Mouse (Mus musculus): ENCODE data around the gene Ttc28. TPM values are rescaled to one million over a fixed set of nuclear protein-coding genes. Genes with fewer than 3 reads are reported as not detected.

Ttc28 gene
- polyA plus RNA-seq, 1 experiment from 2014 or later: 0.85 TPM

DNA sequence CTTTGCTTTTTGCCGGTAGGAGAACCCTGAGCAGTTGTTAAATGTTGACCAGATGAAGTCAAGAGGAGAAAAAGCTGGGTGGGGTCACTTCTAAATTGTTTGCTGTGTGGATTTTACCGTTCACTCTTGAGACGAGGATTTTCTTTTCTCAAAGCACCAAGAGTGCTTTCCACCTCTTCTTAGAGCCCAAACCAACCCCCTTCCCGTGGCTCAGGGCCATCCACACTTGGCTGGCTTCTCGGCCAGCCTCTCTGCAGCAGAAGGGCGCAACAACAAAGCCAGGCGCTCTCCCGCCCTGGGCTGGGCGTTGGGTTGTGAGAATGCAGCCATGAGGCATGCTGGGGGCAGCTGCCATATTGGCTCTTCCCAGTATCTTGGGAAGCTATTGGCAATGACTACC lies 170.5 kb downstream of the Ttc28 start:
- Histone ChIP-seq H3K9me3 (replicated peaks; ENCODE audit: control insufficient read depth, low read length) (no peaks in the 10 kb centered on the region), H3K9ac (ENCODE audit: low read depth, low read length) (no peak overlapping the region), H3K27ac (ENCODE audit: low read length) (no peak overlapping the region), H3K27me3 (ENCODE audit: control insufficient read depth, insufficient read depth, low read depth, low read length) (no peaks in the 10 kb centered on the region), H3K4me3 (ENCODE audit: low read depth, low read length) (no peak overlapping the region), H3K36me3 (ENCODE audit: control insufficient read depth, insufficient read depth) (no peaks in the 10 kb centered on the region), H3K4me1 (ENCODE audit: control insufficient read depth, low read depth, low read length) (no peaks in the 10 kb centered on the region), H3K4me2 (ENCODE audit: low read depth, low read length) (no peak overlapping the region)
- no peak for ATAC-seq (ENCODE audit: low read depth)
- WGBS (ENCODE audit: insufficient replicate concordance): 60% methylated on average over 9 of the region's 9 CpGs

DNA sequence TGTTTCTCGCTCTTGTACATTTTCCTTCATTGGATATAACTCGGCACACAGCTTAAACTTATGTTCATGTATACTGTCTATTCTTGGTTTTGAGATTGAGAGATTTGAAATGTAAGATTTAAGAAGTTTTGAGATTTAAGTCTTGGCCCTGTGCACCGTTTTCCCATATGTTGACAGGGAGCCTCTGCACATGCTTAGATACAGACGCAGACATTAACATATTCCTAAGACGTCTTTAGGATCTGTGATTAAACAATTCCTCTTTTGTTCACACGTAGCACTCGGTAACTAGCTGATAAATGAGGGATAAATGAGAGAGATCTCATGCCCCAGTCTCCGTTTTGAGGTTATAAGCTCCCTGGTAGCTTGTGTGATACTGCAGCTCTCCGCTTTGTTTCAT lies 174.8 kb downstream of the Ttc28 start:
- H3K27ac ChIP-seq (ENCODE audit: low read length): no peak overlapping the region
- no peaks in the 10 kb centered on the region for H3K9me3 ChIP-seq (replicated peaks; ENCODE audit: control insufficient read depth, low read length)
- 69% methylated on average over 9 of the region's 9 CpGs for WGBS (ENCODE audit: insufficient replicate concordance)
- H3K4me3 ChIP-seq (ENCODE audit: low read depth, low read length): no peak overlapping the region
- H3K4me2 ChIP-seq (ENCODE audit: low read depth, low read length): no peak overlapping the region
- ATAC-seq (ENCODE audit: low read depth): no peak
- H3K36me3 ChIP-seq (ENCODE audit: control insufficient read depth, insufficient read depth): no peaks in the 10 kb centered on the region
- no peaks in the 10 kb centered on the region for H3K27me3 ChIP-seq (ENCODE audit: control insufficient read depth, insufficient read depth, low read depth, low read length)
- H3K4me1 ChIP-seq (ENCODE audit: control insufficient read depth, low read depth, low read length): no peaks in the 10 kb centered on the region
- no peak overlapping the region for H3K9ac ChIP-seq (ENCODE audit: low read depth, low read length)

DNA sequence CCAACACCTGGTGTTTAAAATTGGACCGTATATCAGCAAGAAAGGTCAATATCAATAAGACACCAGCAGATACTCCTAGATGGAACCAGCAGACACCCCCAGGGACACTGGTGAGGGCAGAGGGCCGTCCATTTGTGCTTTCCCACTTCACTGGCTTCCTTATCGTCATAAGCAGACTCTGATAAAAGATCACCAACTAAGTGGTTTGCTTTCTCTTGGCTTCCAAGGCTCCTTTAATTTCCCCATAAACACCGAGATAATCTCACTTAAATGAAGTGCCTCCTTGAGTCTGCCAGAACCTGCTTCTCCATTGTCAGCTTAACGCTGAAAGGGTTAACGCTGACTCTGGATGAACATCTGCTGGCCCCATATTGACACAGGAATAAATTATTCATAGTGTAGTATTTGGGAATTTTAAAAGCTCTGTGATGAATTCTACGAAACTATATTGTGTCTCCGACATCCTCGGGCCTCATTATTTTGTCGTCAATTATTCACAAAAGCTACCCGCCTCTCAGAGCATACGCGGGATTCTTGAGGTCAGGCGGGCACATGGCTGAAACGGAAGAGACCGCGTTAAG lies 175.3 kb downstream of the Ttc28 start:
- H3K9ac ChIP-seq (ENCODE audit: low read depth, low read length): no peak overlapping the region
- no peak overlapping the region for H3K27ac ChIP-seq (ENCODE audit: low read length)
- no peak overlapping the region for H3K4me3 ChIP-seq (ENCODE audit: low read depth, low read length)
- H3K9me3 ChIP-seq (replicated peaks; ENCODE audit: control insufficient read depth, low read length): no peaks in the 10 kb centered on the region
- WGBS (ENCODE audit: insufficient replicate concordance): 64% methylated on average over 17 of the region's 17 CpGs
- no peaks in the 10 kb centered on the region for H3K27me3 ChIP-seq (ENCODE audit: control insufficient read depth, insufficient read depth, low read depth, low read length)
- H3K36me3 ChIP-seq (ENCODE audit: control insufficient read depth, insufficient read depth): no peaks in the 10 kb centered on the region
- no peaks in the 10 kb centered on the region for H3K4me1 ChIP-seq (ENCODE audit: control insufficient read depth, low read depth, low read length)
- ATAC-seq (ENCODE audit: low read depth): no peak
- no peak overlapping the region for H3K4me2 ChIP-seq (ENCODE audit: low read depth, low read length)

DNA sequence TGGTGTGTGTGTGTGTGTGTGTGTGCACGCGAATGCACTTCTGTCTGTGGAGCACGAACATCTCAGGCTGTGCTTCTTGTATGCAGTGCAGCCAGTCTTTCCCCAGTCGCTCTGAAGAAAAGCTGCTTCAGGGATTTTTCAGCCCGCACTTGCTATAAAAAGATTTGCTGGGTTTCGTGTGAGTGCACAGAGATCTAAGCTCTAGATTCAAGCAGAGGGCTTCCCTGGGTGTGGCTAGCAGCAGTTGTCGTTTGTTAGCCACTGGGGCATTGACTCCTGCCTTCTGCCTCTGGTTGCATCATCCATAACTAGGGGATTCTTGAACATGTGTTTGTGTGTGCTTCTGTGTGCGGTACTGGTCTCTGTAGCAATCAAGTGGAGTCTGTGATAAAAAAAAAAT lies 175.9 kb downstream of the Ttc28 start:
- H3K9me3 ChIP-seq (replicated peaks; ENCODE audit: control insufficient read depth, low read length): no peaks in the 10 kb centered on the region
- 54% methylated on average over 8 of the region's 8 CpGs for WGBS (ENCODE audit: insufficient replicate concordance)
- H3K27me3 ChIP-seq (ENCODE audit: control insufficient read depth, insufficient read depth, low read depth, low read length): no peaks in the 10 kb centered on the region
- no peak overlapping the region for H3K4me3 ChIP-seq (ENCODE audit: low read depth, low read length)
- H3K9ac ChIP-seq (ENCODE audit: low read depth, low read length): no peak overlapping the region
- no peak overlapping the region for H3K4me2 ChIP-seq (ENCODE audit: low read depth, low read length)
- ATAC-seq (ENCODE audit: low read depth): no peak
- no peaks in the 10 kb centered on the region for H3K4me1 ChIP-seq (ENCODE audit: control insufficient read depth, low read depth, low read length)
- no peak overlapping the region for H3K27ac ChIP-seq (ENCODE audit: low read length)
- no peaks in the 10 kb centered on the region for H3K36me3 ChIP-seq (ENCODE audit: control insufficient read depth, insufficient read depth)

DNA sequence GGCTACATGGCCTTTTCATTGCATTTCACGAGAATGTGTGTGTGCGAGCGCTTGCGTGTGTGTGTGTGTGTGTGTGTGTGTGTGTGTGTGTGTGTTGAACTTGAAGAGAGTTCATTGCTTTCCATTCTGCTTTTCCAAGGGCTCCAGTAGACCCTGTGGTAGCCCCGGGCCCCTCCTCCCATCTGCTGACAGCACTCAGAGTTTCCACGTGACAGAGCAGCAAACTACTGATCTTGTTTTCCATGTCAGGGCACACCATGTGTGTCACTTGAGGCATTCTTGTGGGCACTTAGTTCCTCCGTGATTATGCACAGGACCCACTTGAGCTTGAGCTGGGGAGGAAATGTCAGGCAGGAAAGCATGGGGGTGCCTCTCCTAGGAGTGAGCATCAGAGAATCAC lies 177.5 kb downstream of the Ttc28 start:
- Histone ChIP-seq H3K27me3 (ENCODE audit: control insufficient read depth, insufficient read depth, low read depth, low read length) (no peaks in the 10 kb centered on the region), H3K4me3 (ENCODE audit: low read depth, low read length) (no peak overlapping the region), H3K36me3 (ENCODE audit: control insufficient read depth, insufficient read depth) (no peaks in the 10 kb centered on the region), H3K9me3 (replicated peaks; ENCODE audit: control insufficient read depth, low read length) (no peaks in the 10 kb centered on the region), H3K27ac (ENCODE audit: low read length) (no peak overlapping the region), H3K4me2 (ENCODE audit: low read depth, low read length) (no peak overlapping the region), H3K4me1 (ENCODE audit: control insufficient read depth, low read depth, low read length) (no peaks in the 10 kb centered on the region), H3K9ac (ENCODE audit: low read depth, low read length) (no peak overlapping the region)
- 54% methylated on average over 7 of the region's 7 CpGs for WGBS (ENCODE audit: insufficient replicate concordance)
- no peak for ATAC-seq (ENCODE audit: low read depth)

GRCm38 (mm10) chr5:111058401-111059139 lies 179.0 kb downstream of the Ttc28 start:
- Histone ChIP-seq H3K9me3 (replicated peaks; ENCODE audit: control insufficient read depth, low read length) (no peaks in the 10 kb centered on the region), H3K4me1 (ENCODE audit: control insufficient read depth, low read depth, low read length) (no peaks in the 10 kb centered on the region), H3K27me3 (ENCODE audit: control insufficient read depth, insufficient read depth, low read depth, low read length) (no peaks in the 10 kb centered on the region), H3K9ac (ENCODE audit: low read depth, low read length) (no peak overlapping the region), H3K4me2 (ENCODE audit: low read depth, low read length) (no peak overlapping the region), H3K27ac (ENCODE audit: low read length) (no peak overlapping the region), H3K36me3 (ENCODE audit: control insufficient read depth, insufficient read depth) (no peaks in the 10 kb centered on the region), H3K4me3 (ENCODE audit: low read depth, low read length) (no peak overlapping the region)
- ATAC-seq (ENCODE audit: low read depth): no peak
- 22% methylated on average over 22 of the region's 22 CpGs for WGBS (ENCODE audit: insufficient replicate concordance)

- ATAC-seq (ENCODE audit: low read depth): no peak
- Histone ChIP-seq H3K9ac (ENCODE audit: low read depth, low read length) (no peak overlapping the region), H3K27ac (ENCODE audit: low read length) (no peak overlapping the region), H3K36me3 (ENCODE audit: control insufficient read depth, insufficient read depth) (no peaks in the 10 kb centered on the region), H3K4me3 (ENCODE audit: low read depth, low read length) (no peak overlapping the region), H3K4me2 (ENCODE audit: low read depth, low read length) (no peak overlapping the region), H3K4me1 (ENCODE audit: control insufficient read depth, low read depth, low read length) (no peaks in the 10 kb centered on the region), H3K9me3 (replicated peaks; ENCODE audit: control insufficient read depth, low read length) (no peaks in the 10 kb centered on the region), H3K27me3 (ENCODE audit: control insufficient read depth, insufficient read depth, low read depth, low read length) (no peaks in the 10 kb centered on the region)
- 24% methylated on average over 11 of the region's 11 CpGs for WGBS (ENCODE audit: insufficient replicate concordance)
Observed at GRCm38 (mm10) chr5:111059140-111059921, 179.7 kb downstream of the Ttc28 start.

DNA sequence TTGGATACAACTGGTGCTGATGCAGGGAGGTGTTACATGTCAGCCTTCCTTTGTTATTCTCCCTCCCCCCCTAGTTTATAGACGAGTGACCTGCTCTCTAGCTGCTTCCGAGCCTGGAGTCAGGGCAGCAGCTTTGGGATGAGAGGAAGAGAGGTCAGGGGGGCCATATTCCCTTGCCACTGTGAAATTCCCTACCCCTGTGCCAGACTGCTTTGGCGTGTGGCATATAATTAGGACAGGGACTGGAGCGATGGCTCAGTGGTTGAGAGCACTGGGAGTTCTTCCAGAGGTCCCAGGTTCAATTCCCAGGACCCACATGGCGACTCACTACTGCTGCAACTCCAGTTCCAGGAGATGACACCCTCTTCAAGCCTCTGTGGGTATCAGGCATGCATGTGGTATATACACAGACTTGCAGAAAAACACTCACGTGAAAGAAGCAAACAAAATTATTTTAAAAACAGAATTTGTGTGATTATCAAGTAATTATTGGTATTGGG lies 180.7 kb downstream of the Ttc28 start:
- ATAC-seq (ENCODE audit: low read depth): no peak
- no peak overlapping the region for H3K4me3 ChIP-seq (ENCODE audit: low read depth, low read length)
- no peak overlapping the region for H3K4me2 ChIP-seq (ENCODE audit: low read depth, low read length)
- 52% methylated on average over 6 of the region's 6 CpGs for WGBS (ENCODE audit: insufficient replicate concordance)
- no peaks in the 10 kb centered on the region for H3K4me1 ChIP-seq (ENCODE audit: control insufficient read depth, low read depth, low read length)
- no peaks in the 10 kb centered on the region for H3K27me3 ChIP-seq (ENCODE audit: control insufficient read depth, insufficient read depth, low read depth, low read length)
- H3K36me3 ChIP-seq (ENCODE audit: control insufficient read depth, insufficient read depth): no peaks in the 10 kb centered on the region
- H3K9me3 ChIP-seq (replicated peaks; ENCODE audit: control insufficient read depth, low read length): no peaks in the 10 kb centered on the region
- H3K27ac ChIP-seq (ENCODE audit: low read length): no peak overlapping the region
- no peak overlapping the region for H3K9ac ChIP-seq (ENCODE audit: low read depth, low read length)

- no peaks in the 10 kb centered on the region for H3K36me3 ChIP-seq (ENCODE audit: control insufficient read depth, insufficient read depth)
Observed at GRCm38 (mm10) chr5:111063155-111063554, 183.6 kb downstream of the Ttc28 start.

More at GRCm38 (mm10) chr5:111063155-111063554, 183.6 kb downstream of the Ttc28 start:
- H3K9me3 ChIP-seq (replicated peaks; ENCODE audit: control insufficient read depth, low read length): no peaks in the 10 kb centered on the region
- no peaks in the 10 kb centered on the region for H3K27me3 ChIP-seq (ENCODE audit: control insufficient read depth, insufficient read depth, low read depth, low read length)
- no peak overlapping the region for H3K9ac ChIP-seq (ENCODE audit: low read depth, low read length)
- H3K4me1 ChIP-seq (ENCODE audit: control insufficient read depth, low read depth, low read length): no peaks in the 10 kb centered on the region
- WGBS (ENCODE audit: insufficient replicate concordance): 56% methylated on average over 3 of the region's 3 CpGs
- H3K4me3 ChIP-seq (ENCODE audit: low read depth, low read length): no peak overlapping the region
- ATAC-seq (ENCODE audit: low read depth): no peak
- no peak overlapping the region for H3K4me2 ChIP-seq (ENCODE audit: low read depth, low read length)
- no peak overlapping the region for H3K27ac ChIP-seq (ENCODE audit: low read length)

Measured in liver, embryonic 16.5 days (tissue).